Mouse (Mus musculus): Measurements from ENCODE around the gene Lingo2.

- TF ChIP-seq POLR2A (IDR thresholded peaks at IDR 0.05; ENCODE audit: extremely low read depth, insufficient read depth, low read length): no peak
- TF ChIP-seq CTCF (IDR thresholded peaks at IDR 0.05; ENCODE audit: low read depth, low read length): no peak
Observed at GRCm38 (mm10) chr4:36407350-36407749, 544.2 kb downstream of the Lingo2 start.

Data from liver, adult 2 months (tissue).